Mouse (Mus musculus) liver, embryonic 14.5 days (tissue): ENCODE results near the gene Krtap13. TPM values are rescaled to one million over a fixed set of nuclear protein-coding genes. Genes with fewer than 3 reads are reported as not detected.
"Not testable (repeated sequence)": the region's sequence is repeated elsewhere in the genome, so short reads cannot be mapped to it uniquely, and the experiment has no call there.

ENCODE experiments used
- ATAC-seq: fragments of 200-750 bp; cut with Nextera tagmentation; 2 replicates; pipeline ENCODE4 v1.8.0; 2017; ENCODE audit warnings: moderate number of reproducible peaks, mild to moderate bottlenecking, moderate library complexity; ENCODE audit not compliant: insufficient read depth
- DNase-seq, 3 experiments: peaks; one replicate each; pipeline ENCODE4 v3.0.0-alpha.2; 2012 to 2013; ENCODE audit warnings: low read depth in 3 of 3, low spot score in 3 of 3
- H3K27ac ChIP-seq: fragments of 300-500 bp; sonication (generic); 2 replicates; pipeline ENCODE4 v1.5.1; 2014; ENCODE audit warnings: moderate library complexity, mild to moderate bottlenecking, control low read depth, inconsistent platforms
- H3K27me3 ChIP-seq: fragments of 300-500 bp; sonication (generic); 2 replicates; pipeline ENCODE4 v1.6.1; 2014; ENCODE audit warnings: mild to moderate bottlenecking, low read length, moderate library complexity; ENCODE audit not compliant: control insufficient read depth, insufficient read depth
- H3K36me3 ChIP-seq: fragments of 300-500 bp; sonication (generic); replicated peaks from 2 replicates; pipeline ENCODE4 v1.6.1; 2014; ENCODE audit warnings: low read depth; ENCODE audit not compliant: control insufficient read depth, insufficient read depth
- H3K4me1 ChIP-seq, 2 experiments: fragments of 200-500 bp in 1 of 2; fragments of 300-500 bp in 1 of 2; sonication (generic) in 1 of 2; replicated peaks; 2 replicates each; pipeline ENCODE4 v1.6.1; 2012 to 2014; ENCODE audit warnings: antibody characterized with exemption in 1 of 2, inconsistent platforms in 1 of 2, low read length in 1 of 2; ENCODE audit not compliant: control insufficient read depth in 2 of 2, insufficient read depth in 2 of 2
- H3K4me2 ChIP-seq: fragments of 300-500 bp; sonication (generic); 2 replicates; pipeline ENCODE4 v1.6.1; 2014; ENCODE audit warnings: low read depth, mild to moderate bottlenecking, control low read depth, moderate library complexity
- H3K4me3 ChIP-seq, 2 experiments: fragments of 200-500 bp in 1 of 2; fragments of 300-500 bp in 1 of 2; sonication (generic) in 1 of 2; 2 replicates each; pipeline ENCODE4 v1.5.1; 2012 to 2014; ENCODE audit warnings: low read depth in 2 of 2, low read length in 2 of 2, mild to moderate bottlenecking in 2 of 2, control low read depth in 1 of 2, inconsistent platforms in 1 of 2, moderate library complexity in 1 of 2; ENCODE audit not compliant: insufficient read depth in 1 of 2
- H3K9ac ChIP-seq: fragments of 300-500 bp; sonication (generic); replicated peaks from 2 replicates; pipeline ENCODE4 v1.6.1; 2014; ENCODE audit warnings: mild to moderate bottlenecking, control low read depth, moderate library complexity
- H3K9me3 ChIP-seq: fragments of 300-500 bp; sonication (generic); 2 replicates; pipeline ENCODE4 v1.6.1; 2016; ENCODE audit warnings: low read length, mixed read lengths; ENCODE audit not compliant: control insufficient read depth
- CTCF ChIP-seq: IDR thresholded peaks from 2 replicates; pipeline ENCODE4 v1.5.1; 2016; ENCODE audit warnings: antibody characterized with exemption, low read depth, control low read depth
- EP300 ChIP-seq: IDR thresholded peaks from 2 replicates; pipeline ENCODE4 v1.6.1; 2016; ENCODE audit warnings: antibody characterized with exemption, low read depth
- WGBS: fragments of 180-500 bp; shearing (Covaris S2); extraction: QIAGEN DNeasy Blood & Tissue Kit; methylation state at CpG from one replicate; pipeline ENCODE4 v1.1.7; 2014; ENCODE audit not compliant: insufficient replicate concordance; 5-methylcytosine and 5-hydroxymethylcytosine counted together
- polyA plus RNA-seq, 2 experiments: library from polyadenylated mRNA; depleted of rRNA in 1 of 2; stranded (reverse) in 1 of 2; unstranded in 1 of 2; fragments of >200 nt; fragmentation: Nextera tagmentation in 1 of 2; extraction: Ambion mirVana in 1 of 2; gene quantifications; 2 replicates each; pipeline versions ENCODE4 v1.2.1 to v1.2.3; 2012 to 2014

Gene Krtap13
- not detected in 2 replicates for polyA plus RNA-seq (2012; rRNA removed)
- not detected in 2 replicates for polyA plus RNA-seq (2014; fragmentation: Nextera tagmentation; extraction: Ambion mirVana)

GRCm38 (mm10) chr16:88751535-88751934 is at the start of gene Krtap13:
Gene Krtap13 (minus strand): TSS chr16:88751635.
- H3K27ac ChIP-seq, DNase-seq, ATAC-seq, H3K36me3 ChIP-seq, H3K9me3 ChIP-seq, H3K4me3 ChIP-seq, H3K4me1 ChIP-seq, H3K27me3 ChIP-seq, H3K4me2 ChIP-seq, H3K9ac ChIP-seq: not testable (repeated sequence)
- WGBS, result 68% methylated on average over 3 of the region's 3 CpGs

GRCm38 (mm10) chr16:88786786-88787185 is 35.4 kb upstream of the Krtap13 start:
- no peak overlapping the region for H3K9ac ChIP-seq
- TF ChIP-seq EP300, result no peak
- TF ChIP-seq CTCF, result no peak
- H3K27ac ChIP-seq, result no peak overlapping the region
- ATAC-seq (no peak), DNase-seq (no peak)
- H3K36me3 ChIP-seq, result no peaks in the 10 kb centered on the region
- no peak overlapping the region for H3K4me2 ChIP-seq
- no peak overlapping the region for H3K4me3 ChIP-seq
- H3K9me3 ChIP-seq, result no peaks in the 10 kb centered on the region
- H3K4me1 ChIP-seq, result no peaks in the 10 kb centered on the region
- H3K27me3 ChIP-seq, result no peaks in the 10 kb centered on the region
- 55% methylated on average over 2 of the region's 2 CpGs for WGBS

GRCm38 (mm10) chr16:88777596-88777995 is 26.2 kb upstream of the Krtap13 start, which contains the start of gene Gm5965:
Gene Gm5965 (plus strand): TSS chr16:88777896.
- no peak within 1 kb of the TSS for H3K9ac ChIP-seq
- H3K4me2 ChIP-seq, result no peak within 1 kb of the TSS
- no peaks in the 10 kb centered on the region for H3K9me3 ChIP-seq
- no peaks in the 10 kb centered on the region for H3K4me1 ChIP-seq
- no peak for TF ChIP-seq CTCF
- no peak for TF ChIP-seq EP300
- no peak within 1 kb of the TSS for H3K27ac ChIP-seq
- H3K4me3 ChIP-seq, result no peak within 1 kb of the TSS
- no peaks in the 10 kb centered on the region for H3K36me3 ChIP-seq
- WGBS, result 52% methylated on average over 5 of the region's 6 CpGs
- DNase-seq (no peak), ATAC-seq (no peak)
- H3K27me3 ChIP-seq, result no peaks in the 10 kb centered on the region

GRCm38 (mm10) chr16:88774106-88774505 is 22.7 kb upstream of the Krtap13 start, which contains the start of gene 2310057N15Rik:
Gene 2310057N15Rik (minus strand): TSS chr16:88774206.
- ATAC-seq, result no peak
- TF ChIP-seq EP300 (no peak), CTCF (no peak)
- 40% methylated on average over 2 of the region's 2 CpGs for WGBS

GRCm38 (mm10) chr16:88758547-88758946 is 7.1 kb upstream of the Krtap13 start, which contains the start of gene 2310034C09Rik:
Gene 2310034C09Rik (plus strand): TSS chr16:88758847.
- ATAC-seq, H3K4me3 ChIP-seq, H3K27ac ChIP-seq, H3K27me3 ChIP-seq, H3K36me3 ChIP-seq, H3K9me3 ChIP-seq, DNase-seq, H3K9ac ChIP-seq, H3K4me1 ChIP-seq, H3K4me2 ChIP-seq: not testable (repeated sequence)
- 55% methylated on average over 2 of the region's 3 CpGs for WGBS

More at GRCm38 (mm10) chr16:88774106-88774505, 22.7 kb upstream of the Krtap13 start, which contains the start of gene 2310057N15Rik:
- H3K36me3 ChIP-seq, result no peaks in the 10 kb centered on the region
- DNase-seq, result no peak
- no peaks in the 10 kb centered on the region for H3K9me3 ChIP-seq
- H3K27me3 ChIP-seq, result no peaks in the 10 kb centered on the region
- no peak within 1 kb of the TSS for H3K4me2 ChIP-seq
- no peak within 1 kb of the TSS for H3K9ac ChIP-seq
- no peak within 1 kb of the TSS for H3K4me3 ChIP-seq
- no peak within 1 kb of the TSS for H3K27ac ChIP-seq
- H3K4me1 ChIP-seq, result no peaks in the 10 kb centered on the region
